Mouse (Mus musculus) kidney, adult 11 months (tissue): Measurements from ENCODE around the gene Atp4b.

Source experiments
- DNase-seq: peaks from one replicate; pipeline ENCODE4 v3.0.0; 2022

The Atp4b gene

GRCm38 (mm10) chr8:13396725-13397124 lies at the start of gene Atp4b:
Atp4b (minus strand) TSS chr8:13396825.
- DNase-seq = no peak

- no peak for DNase-seq
Observed at GRCm38 (mm10) chr8:13442152-13442551, 45.5 kb upstream of the Atp4b start.

- DNase-seq = no peak
Observed at GRCm38 (mm10) chr8:13437531-13437930, 40.9 kb upstream of the Atp4b start.

- no peak for DNase-seq
Observed at GRCm38 (mm10) chr8:13436052-13436451, 39.4 kb upstream of the Atp4b start.

- DNase-seq = no peak
Observed at GRCm38 (mm10) chr8:13434889-13435288, 38.3 kb upstream of the Atp4b start, which contains the start of gene Tmem255b. Tmem255b (plus strand) TSS chr8:13435189.

GRCm38 (mm10) chr8:13433130-13433529 lies 36.5 kb upstream of the Atp4b start:
- no peak for DNase-seq

GRCm38 (mm10) chr8:13430866-13431265 lies 34.2 kb upstream of the Atp4b start:
- no peak for DNase-seq

GRCm38 (mm10) chr8:13430412-13430811 lies 33.8 kb upstream of the Atp4b start:
- no peak for DNase-seq

GRCm38 (mm10) chr8:13428156-13428555 lies 31.5 kb upstream of the Atp4b start:
- DNase-seq = no peak

- DNase-seq = peak; percentile 16
Observed at GRCm38 (mm10) chr8:13427351-13427750, 30.7 kb upstream of the Atp4b start.

GRCm38 (mm10) chr8:13420970-13421369 lies 24.3 kb upstream of the Atp4b start:
- DNase-seq = no peak

GRCm38 (mm10) chr8:13419111-13419639 lies 22.6 kb upstream of the Atp4b start:
- DNase-seq = no peak

GRCm38 (mm10) chr8:13415879-13416278 lies 19.3 kb upstream of the Atp4b start:
- DNase-seq = no peak

- no peak for DNase-seq
Observed at GRCm38 (mm10) chr8:13413823-13414390, 17.3 kb upstream of the Atp4b start.

GRCm38 (mm10) chr8:13412891-13413558 lies 16.4 kb upstream of the Atp4b start:
- DNase-seq = peak; percentile 10

GRCm38 (mm10) chr8:13411597-13411996 lies 15.0 kb upstream of the Atp4b start:
- peak; percentile 34 for DNase-seq

- no peak for DNase-seq
Observed at GRCm38 (mm10) chr8:13406011-13406410, 9.4 kb upstream of the Atp4b start.

- DNase-seq = no peak
Observed at GRCm38 (mm10) chr8:13404666-13405131, 8.1 kb upstream of the Atp4b start, which contains the start of gene Grk1. Grk1 (plus strand) TSS chr8:13405081.

- no peak for DNase-seq
Observed at GRCm38 (mm10) chr8:13403517-13403916, 6.9 kb upstream of the Atp4b start.

GRCm38 (mm10) chr8:13393869-13394268 lies 2.8 kb downstream of the Atp4b start:
- DNase-seq = no peak

- no peak for DNase-seq
Observed at GRCm38 (mm10) chr8:13388744-13389143, 7.9 kb downstream of the Atp4b start.

GRCm38 (mm10) chr8:13387728-13388127 lies 8.9 kb downstream of the Atp4b start:
- DNase-seq = no peak

- DNase-seq = no peak
Observed at GRCm38 (mm10) chr8:13386366-13386765, 10.3 kb downstream of the Atp4b start.

- DNase-seq = no peak
Observed at GRCm38 (mm10) chr8:13382999-13383398, 13.6 kb downstream of the Atp4b start.
